Mouse (Mus musculus) 3T3-L1 (cell line): ENCODE results near the gene Ffar4.

Experiments
- DNase-seq: peaks from one replicate; pipeline ENCODE4 v3.0.0-alpha.2; 2015; ENCODE audit warnings: low read depth, low spot score

The Ffar4 gene

DNA sequence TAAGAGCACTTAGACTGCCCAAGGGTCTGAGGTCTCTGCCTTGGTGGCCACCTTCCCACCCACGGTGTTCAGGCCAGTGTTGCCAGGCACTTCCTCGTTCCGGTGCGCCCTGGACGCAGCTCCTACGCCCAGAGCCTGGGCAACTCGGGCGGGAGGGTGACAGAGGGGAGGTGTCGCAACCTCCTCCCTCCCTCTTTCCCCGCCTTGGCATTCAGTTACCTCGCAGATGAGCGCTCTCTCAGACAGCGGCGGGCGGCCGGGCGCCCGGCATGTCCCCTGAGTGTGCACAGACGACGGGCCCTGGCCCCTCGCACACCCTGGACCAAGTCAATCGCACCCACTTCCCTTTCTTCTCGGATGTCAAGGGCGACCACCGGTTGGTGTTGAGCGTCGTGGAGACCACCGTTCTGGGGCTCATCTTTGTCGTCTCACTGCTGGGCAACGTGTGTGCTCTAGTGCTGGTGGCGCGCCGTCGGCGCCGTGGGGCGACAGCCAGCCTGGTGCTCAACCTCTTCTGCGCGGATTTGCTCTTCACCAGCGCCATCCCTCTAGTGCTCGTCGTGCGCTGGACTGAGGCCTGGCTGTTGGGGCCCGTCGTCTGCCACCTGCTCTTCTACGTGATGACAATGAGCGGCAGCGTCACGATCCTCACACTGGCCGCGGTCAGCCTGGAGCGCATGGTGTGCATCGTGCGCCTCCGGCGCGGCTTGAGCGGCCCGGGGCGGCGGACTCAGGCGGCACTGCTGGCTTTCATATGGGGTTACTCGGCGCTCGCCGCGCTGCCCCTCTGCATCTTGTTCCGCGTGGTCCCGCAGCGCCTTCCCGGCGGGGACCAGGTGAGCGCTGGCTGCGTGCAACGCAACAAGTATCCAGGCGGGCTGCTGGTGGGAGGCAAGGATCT, at the start of gene Ffar4:
Ffar4 (plus strand) TSS at position 214 of the 901 bp plus-strand sequence.
- DNase-seq = no peak

DNA sequence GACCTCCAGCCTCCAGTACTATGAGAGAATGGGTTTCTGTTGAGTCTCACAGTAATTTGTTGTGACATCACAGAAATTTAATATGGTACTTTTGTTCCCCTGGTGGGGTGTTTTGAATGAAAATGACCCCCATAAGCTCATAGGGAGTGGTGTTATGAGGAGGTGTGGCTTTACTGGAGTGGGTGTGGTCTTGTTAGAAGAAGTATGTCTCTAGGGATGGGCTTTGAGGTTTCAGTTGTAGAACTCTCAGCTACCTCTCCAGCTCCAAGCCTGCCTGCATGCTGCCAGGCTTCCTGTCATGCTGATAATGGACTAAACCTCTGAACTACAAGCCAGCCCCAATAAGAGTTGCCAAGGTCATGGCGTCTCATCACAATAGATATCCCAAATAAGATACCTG, 47.2 kb upstream of the Ffar4 start:
- no peak for DNase-seq

- peak; percentile 81 for DNase-seq
Measured at GRCm38 (mm10) chr19:38053227-38054041, 43.4 kb upstream of the Ffar4 start.

DNA sequence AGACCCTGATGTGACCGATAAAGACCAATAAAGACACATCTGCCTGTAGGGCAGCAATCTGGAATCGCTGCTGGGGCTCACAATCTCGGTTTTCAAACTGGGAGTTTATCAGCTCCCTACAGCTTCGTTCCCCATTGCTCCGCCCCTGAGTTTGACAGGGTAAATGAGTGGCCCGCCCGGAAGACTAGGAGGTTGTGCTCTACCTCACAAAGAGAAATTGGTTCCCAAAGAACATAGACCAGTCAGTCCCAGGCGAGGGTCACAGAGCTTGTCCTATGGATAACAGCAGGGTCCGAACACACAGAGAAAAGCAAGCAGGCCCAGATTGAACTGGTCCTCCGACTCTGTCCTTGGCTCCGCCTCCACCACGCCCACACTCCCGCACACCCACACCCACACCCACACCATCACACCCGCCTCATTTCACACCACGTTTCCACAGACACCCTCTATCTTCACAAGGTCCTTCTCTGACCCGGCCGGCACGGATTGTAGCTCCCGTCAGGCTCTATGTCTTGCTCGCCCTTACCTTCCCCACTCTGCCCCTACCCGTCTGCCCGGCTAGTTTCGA, 42.6 kb upstream of the Ffar4 start:
- peak; percentile 89 for DNase-seq

GRCm38 (mm10) chr19:38054720-38055192, 42.1 kb upstream of the Ffar4 start, which contains the start of gene Cep55:
Gene Cep55 (plus strand): TSS chr19:38055011.
- DNase-seq = peak; percentile 99

DNA sequence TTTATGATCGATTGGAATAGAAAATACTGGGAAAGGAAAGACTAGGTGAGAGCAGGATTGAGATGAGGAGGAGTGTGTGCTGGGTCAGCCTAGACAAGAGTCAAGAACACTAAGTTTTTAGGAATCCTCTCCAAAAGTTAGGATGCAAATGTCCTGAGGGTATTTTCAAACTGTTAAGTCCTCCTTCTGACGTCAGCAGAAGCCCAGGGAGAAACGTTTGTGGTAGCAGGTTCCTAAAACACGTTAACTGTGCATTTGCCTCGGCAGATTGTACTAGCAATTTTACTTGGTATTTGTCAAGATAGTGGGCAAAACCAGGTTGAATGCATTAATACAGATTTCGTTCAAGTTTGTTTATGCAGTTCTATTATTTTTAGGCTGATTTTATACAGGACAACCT, 41.1 kb upstream of the Ffar4 start:
- peak; percentile 62 for DNase-seq

DNA sequence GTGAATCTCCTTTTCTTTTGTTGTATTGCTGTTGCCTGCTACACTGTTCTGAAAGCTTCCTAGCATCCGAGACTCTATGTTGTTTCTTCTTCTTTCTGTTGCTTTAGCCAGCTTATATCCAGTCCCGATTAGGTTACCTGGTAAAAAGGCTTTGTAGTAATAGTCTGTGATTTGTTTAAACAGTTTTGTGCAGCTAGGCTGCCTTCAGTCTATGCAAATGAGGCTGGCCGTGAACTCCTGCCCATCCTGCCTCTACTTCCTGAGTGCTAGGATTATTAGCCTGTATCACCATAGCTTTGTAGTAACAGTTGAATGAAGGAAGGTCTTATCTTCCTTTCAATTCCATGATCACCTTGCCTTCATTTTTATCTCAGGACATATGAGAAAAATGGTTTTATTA, 40.6 kb upstream of the Ffar4 start:
- no peak for DNase-seq

GRCm38 (mm10) chr19:38056931-38057330, 39.9 kb upstream of the Ffar4 start:
- DNase-seq = no peak

GRCm38 (mm10) chr19:38063201-38063600, 33.7 kb upstream of the Ffar4 start:
- DNase-seq = no peak

GRCm38 (mm10) chr19:38064051-38064450, 32.8 kb upstream of the Ffar4 start:
- no peak for DNase-seq

GRCm38 (mm10) chr19:38073226-38073625, 23.6 kb upstream of the Ffar4 start:
- no peak for DNase-seq

DNA sequence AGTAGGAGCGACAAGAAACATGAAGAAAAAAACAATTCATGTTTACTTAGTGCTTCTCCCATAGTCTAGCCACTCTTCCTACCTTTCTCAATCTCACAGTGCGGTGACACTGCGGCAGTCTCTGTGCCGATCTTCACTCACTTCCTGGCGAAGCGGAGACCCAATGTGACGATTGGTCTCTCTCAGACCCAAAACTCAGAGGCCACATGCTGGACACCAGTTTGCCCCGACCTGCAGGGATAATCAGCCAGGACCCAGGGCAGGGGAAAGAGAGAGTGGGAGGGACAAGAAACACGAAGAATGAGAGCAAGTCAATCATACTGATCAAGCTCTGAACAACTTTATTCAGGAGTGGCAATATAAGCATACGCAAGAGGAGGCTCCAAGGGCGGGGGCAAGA, 21.8 kb upstream of the Ffar4 start:
- no peak for DNase-seq

DNA sequence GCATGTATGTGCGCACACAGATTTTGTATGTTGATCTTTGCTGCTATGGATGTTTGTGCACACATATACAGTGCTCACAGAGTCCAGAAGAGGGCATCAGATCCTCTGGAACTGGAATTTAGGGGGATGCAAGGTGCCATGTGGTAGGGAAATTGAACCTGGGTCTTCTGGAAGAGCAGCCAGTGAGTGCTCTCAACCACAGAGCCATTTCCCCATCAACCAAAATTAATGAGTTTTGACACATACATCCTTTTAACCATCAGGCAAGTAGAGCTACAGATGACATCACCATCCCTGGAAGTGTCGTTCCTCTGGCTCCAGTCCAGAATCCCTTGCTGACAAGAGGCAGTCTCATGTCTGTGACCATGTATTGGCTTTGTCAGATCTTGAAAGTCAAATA, 20.6 kb upstream of the Ffar4 start:
- peak; percentile 44 for DNase-seq

GRCm38 (mm10) chr19:38077851-38078540, 18.9 kb upstream of the Ffar4 start:
- DNase-seq = no peak

DNA sequence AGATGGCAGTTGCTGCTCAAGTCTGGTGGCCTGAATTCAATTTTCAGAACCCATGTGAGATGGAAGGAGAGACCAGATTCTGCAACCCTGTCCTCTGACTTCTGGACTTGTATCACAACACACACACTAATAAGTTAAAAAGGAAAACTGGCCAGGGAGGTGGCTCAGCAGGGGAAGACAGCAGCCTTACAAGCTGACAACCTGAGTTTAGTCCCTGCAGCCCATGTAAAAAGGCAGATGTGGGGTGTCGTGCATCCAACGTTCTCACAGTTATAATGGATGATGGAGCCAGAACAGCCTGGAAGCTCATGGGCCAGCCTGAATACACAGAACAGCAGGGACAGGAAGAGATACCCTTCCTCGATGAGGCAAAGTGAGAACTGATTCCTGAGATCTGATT, 15.5 kb upstream of the Ffar4 start:
- no peak for DNase-seq

GRCm38 (mm10) chr19:38082931-38083525, 13.8 kb upstream of the Ffar4 start:
- no peak for DNase-seq

GRCm38 (mm10) chr19:38085841-38086240, 11.0 kb upstream of the Ffar4 start:
- no peak for DNase-seq

DNA sequence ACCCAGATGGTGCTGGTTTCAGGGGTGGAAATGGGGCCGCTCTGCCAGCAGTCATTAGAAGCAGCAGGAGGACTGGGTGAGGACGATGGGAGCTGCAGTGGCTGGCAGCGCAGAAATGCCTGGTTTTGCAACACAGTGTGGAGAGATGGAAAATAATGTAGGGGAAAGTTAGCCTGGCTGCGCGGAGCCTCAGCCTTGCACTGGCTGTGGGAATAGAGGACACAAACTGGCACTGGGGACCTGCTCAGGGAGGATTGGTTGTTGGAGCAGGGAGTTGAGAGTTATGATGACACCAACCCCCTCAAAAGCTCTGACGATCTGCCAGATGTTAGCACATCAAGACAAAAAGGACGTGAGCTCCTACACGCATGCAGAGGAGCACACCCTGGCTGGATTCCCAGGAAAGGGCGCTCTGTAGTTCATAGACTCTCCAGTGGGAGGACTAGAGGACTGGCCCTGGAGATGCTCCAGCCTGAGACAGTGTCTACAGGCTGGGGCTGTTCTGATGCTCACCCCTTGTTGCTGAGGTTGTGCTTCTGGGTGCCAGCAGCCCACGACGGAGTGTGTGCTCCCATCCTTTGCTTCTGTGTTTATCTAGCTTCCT, 9.8 kb upstream of the Ffar4 start:
- peak; percentile 75 for DNase-seq

GRCm38 (mm10) chr19:38089358-38089757, 7.5 kb upstream of the Ffar4 start:
- DNase-seq = no peak

- no peak for DNase-seq
Measured at GRCm38 (mm10) chr19:38091512-38091985, 5.3 kb upstream of the Ffar4 start.
